Mouse (Mus musculus): ENCODE measurements around the gene Thsd4. TPM values are rescaled to one million over a fixed set of nuclear protein-coding genes. Genes with fewer than 3 reads are reported as not detected.
A peak's percentile ranks its signal among the peaks of the same experiment; 100 is the strongest.

Gene Thsd4
- polyA plus RNA-seq, 1 experiment from 2014 or later, result 1.8 TPM

DNA sequence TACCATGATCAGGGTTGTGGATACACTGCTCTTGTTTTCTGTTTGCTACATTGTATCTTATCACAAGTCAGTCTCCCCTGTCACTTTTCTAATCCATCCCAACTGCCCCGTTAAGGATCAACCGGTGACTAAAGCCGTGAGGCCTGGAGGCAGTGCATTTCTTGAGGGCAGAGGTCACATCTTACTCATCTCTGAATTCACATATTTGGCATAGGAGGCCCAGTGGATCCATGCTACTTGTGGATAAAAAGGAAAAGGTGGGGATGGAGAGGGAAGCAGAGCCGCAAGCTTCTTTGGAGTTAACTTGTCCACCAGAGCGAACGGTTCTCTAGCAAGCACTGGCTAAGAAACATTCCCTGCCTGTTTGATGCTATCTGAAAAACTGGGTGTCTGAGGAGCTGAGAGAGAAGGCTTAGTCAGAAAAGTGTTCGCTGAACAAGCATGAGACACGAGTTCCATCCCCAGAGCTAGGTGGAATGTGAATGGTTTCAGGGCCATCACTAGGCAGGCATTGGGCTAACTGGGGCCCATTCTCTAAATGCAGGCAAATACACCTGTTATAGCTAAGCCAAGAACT lies 211.0 kb downstream of the Thsd4 start:
- ATAC-seq (no peak), DNase-seq (ENCODE audit: low read depth, low spot score) (no peak)
- POLR2A ChIA-PET, result interaction anchor here (1.2 kb wide), 1 partner anchor 105 kb away, joined by 3 read pairs; no protein-coding TSS in a partner anchor

GRCm38 (mm10) chr9:60309786-60310711 lies 211.8 kb downstream of the Thsd4 start:
- ATAC-seq, result peak; percentile 60
- no peak for TF ChIP-seq CTCF (IDR thresholded peaks at IDR 0.05)
- DNase-seq (ENCODE audit: low read depth, low spot score), result peak; percentile 55
- ChIA-PET CTCF (interaction anchor here (1.0 kb wide), 1 partner anchor 16 kb away, joined by 3 read pairs; no protein-coding TSS in a partner anchor), POLR2A (no interaction called here)
- no peaks in the 10 kb centered on the region for H3K27me3 ChIP-seq
- in situ Hi-C loops (cut with MboI; ENCODE audit: low pct_unique_long_range_greater_than_20kb), result no loop called here

More for the DNA sequence above, 211.0 kb downstream of the Thsd4 start:
- CTCF ChIA-PET, result interaction anchor here (1.0 to 1.9 kb wide), 3 partner anchors 10 to 17 kb away, joined by 3 to 5 read pairs (median 4); no protein-coding TSS in a partner anchor
- no peaks in the 10 kb centered on the region for H3K27me3 ChIP-seq
- TF ChIP-seq CTCF (IDR thresholded peaks at IDR 0.05), result no peak
- in situ Hi-C loops (cut with MboI; ENCODE audit: low pct_unique_long_range_greater_than_20kb), result no loop called here

DNA sequence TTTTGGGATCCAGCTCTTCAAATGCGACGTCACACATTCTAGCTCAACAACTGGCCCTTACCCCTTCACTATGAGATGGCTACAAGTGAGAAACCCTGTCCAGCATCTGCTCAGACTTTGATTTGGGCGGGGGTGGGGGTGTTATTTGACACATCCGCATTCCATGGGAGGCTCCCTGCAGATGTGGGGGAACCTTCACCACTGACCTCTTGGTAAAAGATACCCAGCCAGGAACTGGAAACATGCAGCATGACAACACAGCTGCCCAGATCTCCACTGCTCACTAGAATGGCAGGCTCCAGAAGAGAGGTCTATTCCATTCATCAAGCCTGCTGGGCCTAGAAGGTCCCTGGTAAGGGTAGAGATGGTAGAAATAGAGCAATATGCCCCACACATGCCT lies 213.7 kb downstream of the Thsd4 start:
- in situ Hi-C loops (cut with MboI; ENCODE audit: low pct_unique_long_range_greater_than_20kb), result no loop called here
- no peak for TF ChIP-seq CTCF (IDR thresholded peaks at IDR 0.05)
- no peak for DNase-seq (ENCODE audit: low read depth, low spot score)
- CTCF ChIA-PET, result no interaction called here
- POLR2A ChIA-PET, result interaction anchor here (0.6 kb wide), 1 partner anchor 52 kb away, joined by 3 read pairs; no protein-coding TSS in a partner anchor
- no peaks in the 10 kb centered on the region for H3K27me3 ChIP-seq
- no peak for ATAC-seq

DNA sequence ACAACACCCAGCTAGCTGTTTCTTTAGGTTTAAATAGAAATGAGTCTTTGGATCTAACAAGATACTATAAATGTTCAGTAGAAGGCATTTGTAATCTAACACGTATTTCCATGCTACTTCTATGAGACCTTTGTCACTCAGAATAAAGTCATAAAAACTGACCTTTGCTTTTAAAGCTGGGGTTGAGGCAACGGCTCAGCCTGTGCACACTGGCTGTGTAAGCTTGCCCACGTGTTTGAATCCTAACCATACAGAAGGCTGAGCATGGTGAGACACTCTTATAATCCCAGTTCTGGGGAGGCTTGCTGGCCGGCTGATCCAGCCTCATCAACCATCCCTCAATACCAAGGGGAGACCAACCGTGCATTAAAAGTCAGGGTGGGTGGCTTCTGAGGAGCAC lies 214.4 kb downstream of the Thsd4 start:
- TF ChIP-seq CTCF (IDR thresholded peaks at IDR 0.05), result no peak
- in situ Hi-C loops (cut with MboI; ENCODE audit: low pct_unique_long_range_greater_than_20kb), result no loop called here
- CTCF ChIA-PET, result no interaction called here
- POLR2A ChIA-PET, result no interaction called here
- no peak for ATAC-seq
- no peak for DNase-seq (ENCODE audit: low read depth, low spot score)
- H3K27me3 ChIP-seq, result no peaks in the 10 kb centered on the region

GRCm38 (mm10) chr9:60306241-60306640 lies 215.6 kb downstream of the Thsd4 start:
- ChIA-PET POLR2A (interaction anchor here (0.5 kb wide), 1 partner anchor 794 kb away, joined by 3 read pairs; no protein-coding TSS in a partner anchor), CTCF (interaction anchor here (1.2 kb wide), 1 partner anchor 30 kb away, joined by 3 read pairs; no protein-coding TSS in a partner anchor)
- ATAC-seq (no peak), DNase-seq (ENCODE audit: low read depth, low spot score) (no peak)
- no peaks in the 10 kb centered on the region for H3K27me3 ChIP-seq
- in situ Hi-C loops (cut with MboI; ENCODE audit: low pct_unique_long_range_greater_than_20kb), result no loop called here
- no peak for TF ChIP-seq CTCF (IDR thresholded peaks at IDR 0.05)

- TF ChIP-seq CTCF (IDR thresholded peaks at IDR 0.05), result no peak
- ATAC-seq, result no peak
- CTCF ChIA-PET, result interaction anchor here (1.0 to 1.3 kb wide), 3 partner anchors 11 to 29 kb away, joined by 3 read pairs; no protein-coding TSS in a partner anchor
- no peak for DNase-seq (ENCODE audit: low read depth, low spot score)
- POLR2A ChIA-PET, result no interaction called here
- no peaks in the 10 kb centered on the region for H3K27me3 ChIP-seq
- in situ Hi-C loops (cut with MboI; ENCODE audit: low pct_unique_long_range_greater_than_20kb), result no loop called here
Measured at GRCm38 (mm10) chr9:60305204-60305840, 216.5 kb downstream of the Thsd4 start.

DNA sequence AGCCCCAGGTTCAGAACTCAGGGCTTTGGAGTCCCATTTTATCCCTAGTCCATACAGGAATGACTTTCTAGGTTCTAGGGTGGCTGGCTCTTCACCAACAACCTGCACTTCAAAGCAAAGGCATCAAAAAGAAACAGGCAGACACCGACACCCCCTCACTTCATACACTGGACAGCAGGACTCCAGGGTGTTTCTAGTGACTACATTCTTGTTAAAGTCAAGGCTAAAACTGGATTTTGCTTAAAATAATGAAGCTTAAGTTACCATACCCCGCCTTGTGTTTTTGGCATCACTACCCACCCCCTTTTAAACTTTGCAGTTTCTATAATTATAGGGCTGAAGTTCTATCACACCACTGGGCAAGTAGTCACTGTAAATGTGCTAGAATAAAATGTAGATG lies 225.6 kb downstream of the Thsd4 start:
- DNase-seq (ENCODE audit: low read depth, low spot score), result no peak
- H3K27me3 ChIP-seq, result no peaks in the 10 kb centered on the region
- in situ Hi-C loops (cut with MboI; ENCODE audit: low pct_unique_long_range_greater_than_20kb), result no loop called here
- no peak for ATAC-seq
- POLR2A ChIA-PET, result no interaction called here
- no peak for TF ChIP-seq CTCF (IDR thresholded peaks at IDR 0.05)
- CTCF ChIA-PET, result interaction anchor here (1.1 kb wide), 1 partner anchor 8 kb away, joined by 3 read pairs; no protein-coding TSS in a partner anchor

- POLR2A ChIA-PET, result interaction anchor here (0.6 kb wide), 1 partner anchor 76 kb away, joined by 4 read pairs; no protein-coding TSS in a partner anchor
- ATAC-seq (no peak), DNase-seq (ENCODE audit: low read depth, low spot score) (no peak)
- in situ Hi-C loops (cut with MboI; ENCODE audit: low pct_unique_long_range_greater_than_20kb), result no loop called here
- no peaks in the 10 kb centered on the region for H3K27me3 ChIP-seq
- TF ChIP-seq CTCF (IDR thresholded peaks at IDR 0.05), result no peak
- CTCF ChIA-PET, result no interaction called here
Measured at GRCm38 (mm10) chr9:60295199-60295598, 226.6 kb downstream of the Thsd4 start.

DNA sequence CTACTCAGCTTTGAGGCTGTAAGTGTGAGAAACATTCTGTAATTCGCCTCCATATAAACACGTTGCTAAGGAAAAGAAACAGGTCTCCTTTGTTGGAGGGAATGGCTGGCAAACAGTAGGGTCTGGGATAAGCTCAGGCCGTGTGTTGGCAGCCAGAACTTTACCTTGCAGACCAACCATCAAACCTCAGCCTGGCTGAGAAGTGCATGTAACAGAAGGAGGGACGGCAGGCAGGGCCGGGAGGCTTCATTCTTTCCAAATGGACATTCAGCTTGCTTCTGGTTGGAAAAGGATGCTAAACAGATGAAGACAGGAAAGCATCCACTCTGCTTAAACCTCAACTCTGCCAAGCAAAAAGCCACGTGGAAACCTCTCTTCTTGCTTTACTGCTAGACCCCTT lies 228.7 kb downstream of the Thsd4 start:
- in situ Hi-C loops (cut with MboI; ENCODE audit: low pct_unique_long_range_greater_than_20kb), result no loop called here
- H3K27me3 ChIP-seq, result no peaks in the 10 kb centered on the region
- no peak for ATAC-seq
- ChIA-PET POLR2A (no interaction called here), CTCF (interaction anchor here (1.3 to 1.5 kb wide), 2 partner anchors 18 to 106 kb away, joined by 3 to 4 read pairs; no protein-coding TSS in a partner anchor)
- no peak for DNase-seq (ENCODE audit: low read depth, low spot score)
- TF ChIP-seq CTCF (IDR thresholded peaks at IDR 0.05), result no peak

- ChIA-PET POLR2A (no interaction called here), CTCF (no interaction called here)
- H3K27me3 ChIP-seq, result no peaks in the 10 kb centered on the region
- TF ChIP-seq CTCF (IDR thresholded peaks at IDR 0.05), result no peak
- in situ Hi-C loops (cut with MboI; ENCODE audit: low pct_unique_long_range_greater_than_20kb), result no loop called here
- ATAC-seq, result no peak
- no peak for DNase-seq (ENCODE audit: low read depth, low spot score)
Measured at GRCm38 (mm10) chr9:60290780-60291179, 231.1 kb downstream of the Thsd4 start.
